Mouse (Mus musculus) liver, embryonic 15.5 days (tissue): Measurements from ENCODE around the gene Tmem274. TPM values are rescaled to one million over a fixed set of nuclear protein-coding genes. Genes with fewer than 3 reads are reported as not detected.
"Not testable (repeated sequence)": the region's sequence is repeated elsewhere in the genome, so short reads cannot be mapped to it uniquely, and the experiment has no call there.

ENCODE experiments used
- ATAC-seq: fragments of 200-750 bp; cut with Nextera tagmentation; 2 replicates; pipeline ENCODE4 v1.8.0; 2017; ENCODE audit warnings: moderate number of reproducible peaks, mild to moderate bottlenecking, moderate library complexity; ENCODE audit not compliant: insufficient read depth
- H3K27ac ChIP-seq: fragments of 300-500 bp; sonication (generic); replicated peaks from 2 replicates; pipeline ENCODE4 v1.5.1; 2015; ENCODE audit warnings: mild to moderate bottlenecking, inconsistent platforms
- H3K27me3 ChIP-seq: fragments of 300-500 bp; sonication (generic); 2 replicates; pipeline ENCODE4 v1.6.1; 2015; ENCODE audit warnings: mild to moderate bottlenecking, inconsistent platforms
- H3K36me3 ChIP-seq: fragments of 300-500 bp; sonication (generic); replicated peaks from 2 replicates; pipeline ENCODE4 v1.6.1; 2015; ENCODE audit warnings: moderate library complexity, mild to moderate bottlenecking, inconsistent platforms
- H3K4me1 ChIP-seq: fragments of 300-500 bp; sonication (generic); replicated peaks from 2 replicates; pipeline ENCODE4 v1.6.1; 2015; ENCODE audit warnings: inconsistent platforms
- H3K4me2 ChIP-seq: fragments of 300-500 bp; sonication (generic); 2 replicates; pipeline ENCODE4 v1.6.1; 2015; ENCODE audit warnings: moderate library complexity, mild to moderate bottlenecking, inconsistent platforms
- H3K4me3 ChIP-seq: fragments of 300-500 bp; sonication (generic); replicated peaks from 2 replicates; pipeline ENCODE4 v1.5.1; 2015; ENCODE audit warnings: mild to moderate bottlenecking, inconsistent platforms
- H3K9ac ChIP-seq: fragments of 300-500 bp; sonication (generic); 2 replicates; pipeline ENCODE4 v1.6.1; 2015; ENCODE audit warnings: moderate library complexity, mild to moderate bottlenecking, inconsistent platforms
- H3K9me3 ChIP-seq: fragments of 300-500 bp; sonication (generic); replicated peaks from 2 replicates; pipeline ENCODE4 v1.6.1; 2016; ENCODE audit warnings: inconsistent platforms
- WGBS: fragments of 180-500 bp; shearing (Covaris S2); methylation state at CpG from one replicate; pipeline ENCODE4 v1.1.7; 2015; ENCODE audit warnings: mixed read lengths; ENCODE audit not compliant: insufficient replicate concordance; 5-methylcytosine and 5-hydroxymethylcytosine counted together
- polyA plus RNA-seq: library from polyadenylated mRNA; unstranded; fragments of >200 nt; fragmentation: Nextera tagmentation; extraction: Ambion mirVana; gene quantifications from 2 replicates; pipeline ENCODE4 v1.2.1, GENCODE M21; 2015

Gene Tmem274
- 0.20 TPM in 1 of 2 replicates, not detected in the other for polyA plus RNA-seq

GRCm38 (mm10) chr4:149477078-149477477, at the start of gene Tmem274:
Gene Tmem274 (plus strand): TSS chr4:149477378.
- ATAC-seq = no peak
- Histone ChIP-seq H3K9me3 (no peaks in the 10 kb centered on the region), H3K4me2 (no peak within 1 kb of the TSS), H3K4me3 (no peak within 1 kb of the TSS), H3K9ac (no peak within 1 kb of the TSS), H3K27ac (no peak within 1 kb of the TSS), H3K36me3 (0 out of 2 replicates have a peak, but pooled peaks cover 4% of the 10 kb centered on the region), H3K4me1 (no peaks in the 10 kb centered on the region), H3K27me3 (no peaks in the 10 kb centered on the region)
- 75% methylated on average over 11 of the region's 11 CpGs for WGBS

- no peak overlapping the region for H3K27ac ChIP-seq
- no peaks in the 10 kb centered on the region for H3K27me3 ChIP-seq
- 50% methylated on average over 5 of the region's 5 CpGs for WGBS
- no peak overlapping the region for H3K4me2 ChIP-seq
- no peaks in the 10 kb centered on the region for H3K9me3 ChIP-seq
- peaks cover 14% of the 10 kb centered on the region for H3K4me1 ChIP-seq
- no peak for ATAC-seq
- H3K9ac ChIP-seq = no peak overlapping the region
- H3K36me3 ChIP-seq = no peaks in the 10 kb centered on the region
- no peak overlapping the region for H3K4me3 ChIP-seq
These were observed 47.6 kb upstream of the Tmem274 start for GRCm38 (mm10) chr4:149429592-149429991.

- not testable (repeated sequence) for H3K4me2 ChIP-seq, H3K27ac ChIP-seq, ATAC-seq, H3K36me3 ChIP-seq, H3K4me3 ChIP-seq, H3K27me3 ChIP-seq, H3K9ac ChIP-seq, H3K4me1 ChIP-seq, H3K9me3 ChIP-seq
- WGBS = 64% methylated on average over 1 of the region's 1 CpGs
These were observed 45.3 kb upstream of the Tmem274 start for GRCm38 (mm10) chr4:149431887-149432286.

GRCm38 (mm10) chr4:149440576-149440975, 36.6 kb upstream of the Tmem274 start:
- no peak overlapping the region for H3K4me2 ChIP-seq
- 60% methylated on average over 8 of the region's 8 CpGs for WGBS
- H3K4me3 ChIP-seq = no peak overlapping the region
- no peak overlapping the region for H3K9ac ChIP-seq
- no peak overlapping the region for H3K27ac ChIP-seq
- H3K27me3 ChIP-seq = no peaks in the 10 kb centered on the region
- no peaks in the 10 kb centered on the region for H3K9me3 ChIP-seq
- H3K36me3 ChIP-seq = no peaks in the 10 kb centered on the region
- ATAC-seq = no peak
- peaks cover 19% of the 10 kb centered on the region for H3K4me1 ChIP-seq

- H3K4me3 ChIP-seq = no peak overlapping the region
- ATAC-seq = no peak
- no peaks in the 10 kb centered on the region for H3K9me3 ChIP-seq
- H3K27me3 ChIP-seq = no peaks in the 10 kb centered on the region
- no peaks in the 10 kb centered on the region for H3K36me3 ChIP-seq
- H3K9ac ChIP-seq = no peak overlapping the region
- peaks cover 28% of the 10 kb centered on the region for H3K4me1 ChIP-seq
- H3K4me2 ChIP-seq = no peak overlapping the region
- WGBS = 54% methylated on average over 3 of the region's 3 CpGs
- no peak overlapping the region for H3K27ac ChIP-seq
These were observed 34.7 kb upstream of the Tmem274 start for GRCm38 (mm10) chr4:149442436-149442835.

- no peak overlapping the region; the same call in 1 of the 2 replicates for H3K4me2 ChIP-seq
- no peak overlapping the region for H3K9ac ChIP-seq
- H3K27ac ChIP-seq = no peak overlapping the region
These were observed 32.7 kb upstream of the Tmem274 start for GRCm38 (mm10) chr4:149444465-149444864.

GRCm38 (mm10) chr4:149444964-149445701, 32.0 kb upstream of the Tmem274 start:
- Histone ChIP-seq H3K9me3 (no peaks in the 10 kb centered on the region), H3K4me2 (peak overlapping the region; percentile 73), H3K27me3 (no peaks in the 10 kb centered on the region), H3K27ac (peak overlapping the region; percentile 70), H3K36me3 (no peaks in the 10 kb centered on the region), H3K9ac (peak overlapping the region; percentile 48), H3K4me3 (peak overlapping the region; percentile 44), H3K4me1 (peaks cover 21% of the 10 kb centered on the region)
- peak; percentile 92 for ATAC-seq
- WGBS = under 1% methylated on average over 36 of the region's 36 CpGs

More at GRCm38 (mm10) chr4:149444465-149444864, 32.7 kb upstream of the Tmem274 start:
- ATAC-seq = no peak
- Histone ChIP-seq H3K4me1 (peaks cover 24% of the 10 kb centered on the region), H3K27me3 (no peaks in the 10 kb centered on the region), H3K9me3 (no peaks in the 10 kb centered on the region), H3K4me3 (no peak overlapping the region), H3K36me3 (no peaks in the 10 kb centered on the region)
- WGBS = 34% methylated on average over 1 of the region's 1 CpGs

- Histone ChIP-seq H3K27me3 (no peaks in the 10 kb centered on the region), H3K4me3 (peak overlapping the region; percentile 44), H3K4me1 (peaks cover 21% of the 10 kb centered on the region), H3K4me2 (peak overlapping the region; percentile 73), H3K9me3 (no peaks in the 10 kb centered on the region), H3K36me3 (no peaks in the 10 kb centered on the region), H3K27ac (peak overlapping the region; percentile 70), H3K9ac (peak overlapping the region; percentile 48)
- ATAC-seq = peak; percentile 36
- WGBS = 5% methylated on average over 11 of the region's 11 CpGs
These were observed 31.3 kb upstream of the Tmem274 start for GRCm38 (mm10) chr4:149445868-149446267.

- Histone ChIP-seq H3K27ac (no peak overlapping the region), H3K9ac (no peak overlapping the region), H3K9me3 (no peaks in the 10 kb centered on the region), H3K4me1 (peaks cover 21% of the 10 kb centered on the region), H3K4me3 (peak overlapping the region; percentile 44; the same call in 1 of the 2 replicates), H3K27me3 (no peaks in the 10 kb centered on the region), H3K36me3 (no peaks in the 10 kb centered on the region), H3K4me2 (peak overlapping the region; percentile 73)
- 45% methylated on average over 1 of the region's 1 CpGs for WGBS
- no peak for ATAC-seq
These were observed 30.9 kb upstream of the Tmem274 start for GRCm38 (mm10) chr4:149446309-149446708.

GRCm38 (mm10) chr4:149450636-149451035, 26.5 kb upstream of the Tmem274 start:
- no peak for ATAC-seq
- Histone ChIP-seq H3K9me3 (no peaks in the 10 kb centered on the region), H3K27ac (no peak overlapping the region), H3K36me3 (no peaks in the 10 kb centered on the region), H3K4me2 (no peak overlapping the region), H3K4me3 (no peak overlapping the region), H3K27me3 (no peaks in the 10 kb centered on the region), H3K9ac (no peak overlapping the region), H3K4me1 (peaks cover 8% of the 10 kb centered on the region)
- 54% methylated on average over 3 of the region's 3 CpGs for WGBS

GRCm38 (mm10) chr4:149453656-149454055, 23.5 kb upstream of the Tmem274 start:
- Histone ChIP-seq H3K36me3 (no peaks in the 10 kb centered on the region), H3K27ac (no peak overlapping the region), H3K27me3 (no peaks in the 10 kb centered on the region), H3K4me2 (no peak overlapping the region), H3K9ac (no peak overlapping the region), H3K9me3 (no peaks in the 10 kb centered on the region), H3K4me1 (no peaks in the 10 kb centered on the region), H3K4me3 (no peak overlapping the region)
- no peak for ATAC-seq
- 65% methylated on average over 4 of the region's 4 CpGs for WGBS
